11 mouse cellular contexts compared by ENCODE assay signal in genomic region chr17:3702320-3702719, GRCm38 (mm10). TPM values are rescaled to one million over a fixed set of nuclear protein-coding genes. Genes with fewer than 3 reads are reported as not detected.
DNase-seq lines count a peak whose midpoint lies in the region.
"Had no signal": no experiment of that assay in that cellular context is flagged by ENCODE, and none has a peak within 500 bp of the region (broad histone marks: within the 10 kb centered on the region; RNA-seq: fewer than 3 reads in every experiment).

No protein-coding gene starts in this region.

- peak; percentile 9 to 24 for DNase-seq in kidney, postnatal 4 days
- no peak for DNase-seq in kidney, adult 9 months
- DNase-seq in adrenal gland, adult (ENCODE audit: inconsistent age in 2 of 2, low spot score in 1 of 2): peak; percentile 57 to 76
- peak; percentile 47 for DNase-seq in adrenal gland, postnatal 25 days
- DNase-seq in layer of hippocampus, postnatal 36 days: peak; percentile 27 to 40
- DNase-seq in spleen, postnatal 4 days (ENCODE audit: low spot score in 2 of 2): no peak
- DNase-seq in natural killer cell, adult 2 months (ENCODE audit: low spot score in 2 of 2): no peak
- DNase-seq: gastrocnemius, postnatal 10 days; kidney, adult 11 months; thymus, postnatal 36 days had no signal

RNA-seq across cellular contexts. Expression of gene Nox3, which starts 6.3 kb away (rescaled TPM):
- total RNA-seq in adrenal gland, postnatal 25 days (2021): not detected in 2 replicates
- not detected for total RNA-seq in layer of hippocampus, postnatal 36 days (2021)
- total RNA-seq: common myeloid progenitor, adult 5-6 weeks; gastrocnemius, postnatal 10 days had no signal

Comparison
In these comparisons a context has a peak if more than half of its experiments do, and no peak if none do; other contexts are left out.
1. DNase-seq: peak in kidney, postnatal 4 days (2 of 2), adrenal gland, adult (2 of 2), adrenal gland, postnatal 25 days (single experiment) and layer of hippocampus, postnatal 36 days (2 of 2); none in kidney, adult 9 months (single experiment), spleen, postnatal 4 days (0 of 2) and natural killer cell, adult 2 months (0 of 2).